Mouse (Mus musculus): ENCODE measurements around the gene Castor2. TPM values are rescaled to one million over a fixed set of nuclear protein-coding genes. Genes with fewer than 3 reads are reported as not detected.
A peak's percentile ranks its signal among the peaks of the same experiment; 100 is the strongest.

The Castor2 gene
- total and polyA plus RNA-seq, 3 experiments: 0.46 to 1.4 TPM; not detected in 1

GRCm38 (mm10) chr5:134176169-134176881 lies 76.8 kb downstream of the Castor2 start, which contains the start of gene Rcc1l:
Gene Rcc1l, minus strand, starts transcription at chr5:134176774.
- H3K4me3 ChIP-seq (ENCODE audit: control insufficient read depth in 1 of 2, insufficient read depth in 1 of 2, low read depth in 2 of 2, low read length in 2 of 2): peak within 1 kb of the TSS; percentile 93 to 97
- H3K9ac ChIP-seq (ENCODE audit: control insufficient read depth, low read depth, low read length, poor library complexity, severe bottlenecking): peak within 1 kb of the TSS; percentile 94
- H3K9me3 ChIP-seq (replicated peaks; ENCODE audit: insufficient read depth, low read length): no peaks in the 10 kb centered on the region
- H3K27ac ChIP-seq (ENCODE audit: control insufficient read depth, low read depth, low read length): peak within 1 kb of the TSS; percentile 80
- H3K4me1 ChIP-seq (ENCODE audit: control insufficient read depth in 1 of 2, insufficient read depth in 2 of 2, low read length in 2 of 2): peaks cover 0 to 6% of the 10 kb centered on the region in 2 experiments; a peak in 2 of 4 replicates
- no peaks in the 10 kb centered on the region for H3K27me3 ChIP-seq (ENCODE audit: control insufficient read depth in 1 of 2, insufficient read depth in 2 of 2, low read length in 2 of 2)
- peaks cover 27% of the 10 kb centered on the region for H3K79me2 ChIP-seq (ENCODE audit: control insufficient read depth, insufficient read depth, low read length, poor library complexity)
- peak; percentile 96 for DNase-seq (ENCODE audit: low read depth, low spot score)
- peaks cover 0 to 14% of the 10 kb centered on the region in 2 experiments; a peak in 3 of 4 replicates for H3K36me3 ChIP-seq (ENCODE audit: control insufficient read depth in 1 of 2, insufficient read depth in 2 of 2, low read length in 2 of 2)
- TF ChIP-seq EP300 (IDR thresholded peaks at IDR 0.05; ENCODE audit: low read depth in 1 of 2, low read length in 2 of 2) (0 out of 4 replicates have a peak, but pooled peaks of 1 of the 2 experiments have one; percentile 26), RCOR1 (IDR thresholded peaks at IDR 0.05; ENCODE audit: low read depth, low read length) (peak; percentile 98), MAFK (IDR thresholded peaks at IDR 0.05; ENCODE audit: borderline replicate concordance, low read depth, low read length) (no peak), CHD1 (IDR thresholded peaks at IDR 0.05; ENCODE audit: low read depth, low read length) (no peak), ETS1 (IDR thresholded peaks at IDR 0.05; ENCODE audit: low read depth, low read length) (no peak), MAX (IDR thresholded peaks at IDR 0.05; ENCODE audit: low read length) (peak; percentile 88), ELF1 (IDR thresholded peaks at IDR 0.05; ENCODE audit: low read depth, low read length) (peak; percentile 71), POLR2A (IDR thresholded peaks at IDR 0.05; ENCODE audit: control insufficient read depth in 1 of 2, insufficient read depth in 1 of 2, low read depth in 1 of 2, low read length in 2 of 2, poor library complexity in 1 of 2) (peak; percentile 62 to 77), MEF2A (IDR thresholded peaks at IDR 0.05; ENCODE audit: extremely low read depth, insufficient replicate concordance, low read depth, low read length, poor library complexity, severe bottlenecking) (no peak), NELFE (IDR thresholded peaks at IDR 0.05; ENCODE audit: low read depth, low read length) (peak; percentile 55), ZMIZ1 (IDR thresholded peaks at IDR 0.05; ENCODE audit: low read depth, low read length) (no peak), CHD2 (IDR thresholded peaks at IDR 0.05; ENCODE audit: low read length) (peak; percentile 95), GATA1 (IDR thresholded peaks at IDR 0.05; ENCODE audit: low read depth, low read length) (peak; percentile 73), HCFC1 (IDR thresholded peaks at IDR 0.05; ENCODE audit: low read depth, low read length) (peak; percentile 98), UBTF (IDR thresholded peaks at IDR 0.05; ENCODE audit: borderline replicate concordance, insufficient read depth, low read depth, low read length) (peak; percentile 83; the same call in 1 of the 2 replicates), MXI1 (IDR thresholded peaks at IDR 0.05; ENCODE audit: low read depth, low read length) (peak; percentile 100), NRF1 (IDR thresholded peaks at IDR 0.05; ENCODE audit: insufficient read depth, low read depth, low read length, poor library complexity, severe bottlenecking) (peak; percentile 72), MYC (IDR thresholded peaks at IDR 0.05; ENCODE audit: low read depth, low read length) (peak; percentile 93), KAT2A (conservative IDR thresholded peaks at IDR 0.05; ENCODE audit: low read depth, low read length) (peak; percentile 99), TBP (IDR thresholded peaks at IDR 0.05; ENCODE audit: low read depth, low read length) (peak; percentile 82; the same call in 1 of the 2 replicates), TCF12 (IDR thresholded peaks at IDR 0.05; ENCODE audit: low read depth, low read length) (peak; percentile 54; the same call in 1 of the 2 replicates), SIN3A (IDR thresholded peaks at IDR 0.05; ENCODE audit: low read length) (peak; percentile 99)
